ENCODE assay signal across 21 mouse cellular contexts in genomic region chr1:165054245-165054644, GRCm38 (mm10).
"Had no signal": no experiment of that assay in that cellular context is flagged by ENCODE, and none has a peak within 500 bp of the region (broad histone marks: within the 10 kb centered on the region; RNA-seq: fewer than 3 reads in every experiment).

No protein-coding gene starts in this region.

- H3K9ac ChIP-seq: limb, embryonic 13.5 days; liver, embryonic 12.5 days; liver, embryonic 15.5 days; lung, embryonic 15.5 days; midbrain, embryonic 15.5 days; neural tube, embryonic 12.5 days; neural tube, embryonic 15.5 days had no signal

- H3K36me3 ChIP-seq: limb, embryonic 10.5 days; limb, embryonic 13.5 days; liver, embryonic 12.5 days; liver, embryonic 15.5 days; lung, embryonic 15.5 days; midbrain, embryonic 10.5 days; midbrain, embryonic 15.5 days; neural tube, embryonic 12.5 days; neural tube, embryonic 15.5 days had no signal

- H3K27ac ChIP-seq: limb, embryonic 10.5 days; limb, embryonic 13.5 days; liver, embryonic 12.5 days; liver, embryonic 15.5 days; lung, embryonic 15.5 days; midbrain, embryonic 10.5 days; midbrain, embryonic 15.5 days; neural tube, embryonic 12.5 days; neural tube, embryonic 15.5 days had no signal

- ATAC-seq: liver, embryonic 12.5 days; midbrain, embryonic 15.5 days had no signal

- H3K27me3 ChIP-seq: limb, embryonic 13.5 days; liver, embryonic 12.5 days; liver, embryonic 15.5 days; lung, embryonic 15.5 days; midbrain, embryonic 15.5 days; neural tube, embryonic 12.5 days; neural tube, embryonic 15.5 days had no signal

- H3K4me3 ChIP-seq: limb, embryonic 10.5 days; limb, embryonic 13.5 days; liver, embryonic 12.5 days; liver, embryonic 15.5 days; lung, embryonic 15.5 days; megakaryocyte, embryonic 14.5 days; midbrain, embryonic 10.5 days; midbrain, embryonic 15.5 days; neural tube, embryonic 12.5 days; neural tube, embryonic 15.5 days had no signal

- H3K4me1 ChIP-seq: limb, embryonic 10.5 days; limb, embryonic 13.5 days; liver, embryonic 12.5 days; liver, embryonic 15.5 days; lung, embryonic 15.5 days; midbrain, embryonic 10.5 days; midbrain, embryonic 15.5 days; neural tube, embryonic 12.5 days; neural tube, embryonic 15.5 days had no signal

- H3K9me3 ChIP-seq: limb, embryonic 10.5 days; limb, embryonic 13.5 days; liver, embryonic 12.5 days; liver, embryonic 15.5 days; lung, embryonic 15.5 days; midbrain, embryonic 10.5 days; midbrain, embryonic 15.5 days; neural tube, embryonic 12.5 days; neural tube, embryonic 15.5 days had no signal

- H3K4me2 ChIP-seq: limb, embryonic 13.5 days; liver, embryonic 12.5 days; liver, embryonic 15.5 days; lung, embryonic 15.5 days; midbrain, embryonic 15.5 days; neural tube, embryonic 12.5 days; neural tube, embryonic 15.5 days had no signal

- DNase-seq: kidney, adult 9 months; kidney, postnatal 14 days; kidney, postnatal 4 days; liver; lung, adult 18-20 months; lung, postnatal 10 days; lung, postnatal 36 days; right cerebral cortex, adult 18-20 months; right cerebral cortex, postnatal 14 days; right cerebral cortex, postnatal 4 days; thymus, postnatal 25 days had no signal
